Mouse (Mus musculus) CH12.LX (cell line): ENCODE measurements around the gene Cfi. TPM values are rescaled to one million over a fixed set of nuclear protein-coding genes. Genes with fewer than 3 reads are reported as not detected.

Source experiments
- DNase-seq: peaks from one replicate; pipeline ENCODE4 v3.0.0-alpha.2; 2013; ENCODE audit errors: extremely low read depth
- H3K27ac ChIP-seq: 2 replicates; pipeline ENCODE4 v1.5.1; 2012; ENCODE audit warnings: low read depth, mild to moderate bottlenecking, control low read depth, moderate library complexity; ENCODE audit not compliant: insufficient read depth
- H3K27me3 ChIP-seq: replicated peaks from 2 replicates; pipeline ENCODE3; 2012; ENCODE audit warnings: inconsistent platforms
- H3K36me3 ChIP-seq, 2 experiments: replicated peaks in 1 of 2; 2 replicates each; pipeline versions ENCODE3 to v1.6.1; 2012; ENCODE audit warnings: inconsistent platforms in 1 of 2, low read length in 1 of 2, mild to moderate bottlenecking in 1 of 2, mixed read lengths in 1 of 2, moderate library complexity in 1 of 2; ENCODE audit not compliant: control insufficient read depth in 1 of 2, insufficient read depth in 1 of 2
- H3K4me1 ChIP-seq, 2 experiments: 2 replicates each; pipeline ENCODE4 v1.6.1; 2012; ENCODE audit warnings: inconsistent platforms in 1 of 2, moderate library complexity in 1 of 2; ENCODE audit not compliant: insufficient read depth in 2 of 2, control insufficient read depth in 1 of 2
- H3K4me2 ChIP-seq: 2 replicates; pipeline ENCODE4 v1.6.1; 2012; ENCODE audit warnings: low read depth, mild to moderate bottlenecking, control low read depth; ENCODE audit not compliant: poor library complexity, insufficient read depth, severe bottlenecking
- H3K4me3 ChIP-seq, 3 experiments: fragments of 150-350 bp in 1 of 3; sonication (generic) in 1 of 3; replicated peaks in 1 of 3; 2 replicates each; pipeline versions ENCODE3 to v1.5.1; 2011 to 2012; ENCODE audit warnings: low read depth in 2 of 3, low read length in 2 of 3, mild to moderate bottlenecking in 2 of 3, moderate library complexity in 2 of 3, control low read depth in 1 of 3, improper control_type of control experiment in 1 of 3, inconsistent platforms in 1 of 3, mixed read lengths in 1 of 3; ENCODE audit not compliant: poor library complexity in 1 of 3
- H3K79me2 ChIP-seq: replicated peaks from 2 replicates; pipeline ENCODE4 v1.6.1; 2012; ENCODE audit warnings: mild to moderate bottlenecking, moderate library complexity; ENCODE audit not compliant: control insufficient read depth, poor library complexity, insufficient read depth, severe bottlenecking; ENCODE audit errors: extremely low read depth
- H3K9ac ChIP-seq: 2 replicates; pipeline ENCODE4 v1.6.1; 2012; ENCODE audit warnings: low read depth, mild to moderate bottlenecking, control low read depth, moderate library complexity; ENCODE audit not compliant: insufficient read depth
- H3K9me3 ChIP-seq: replicated peaks from 2 replicates; pipeline ENCODE3; 2012; ENCODE audit warnings: low read length, inconsistent platforms, mixed read lengths
- BHLHE40 ChIP-seq: IDR thresholded peaks from 2 replicates; pipeline ENCODE4 v1.6.1; 2011; ENCODE audit warnings: mild to moderate bottlenecking, low read depth, low read length, improper control_type of control experiment
- CHD1 ChIP-seq: IDR thresholded peaks from 2 replicates; pipeline ENCODE4 v1.6.1; 2012; ENCODE audit warnings: low read depth, low read length, improper control_type of control experiment, inconsistent platforms
- CHD2 ChIP-seq: IDR thresholded peaks from 2 replicates; pipeline ENCODE4 v1.6.1; 2011; ENCODE audit warnings: low read length, improper control_type of control experiment
- EP300 ChIP-seq: IDR thresholded peaks from 2 replicates; pipeline ENCODE4 v1.6.1; 2011; ENCODE audit warnings: low read length, improper control_type of control experiment
- GABPA ChIP-seq: IDR thresholded peaks from 2 replicates; pipeline ENCODE4 v1.6.1; 2012; ENCODE audit warnings: low read depth, low read length, improper control_type of control experiment, inconsistent platforms; ENCODE audit not compliant: insufficient replicate concordance
- IRF4 ChIP-seq: IDR thresholded peaks from 2 replicates; pipeline ENCODE4 v1.6.1; 2014; ENCODE audit warnings: low read depth, mild to moderate bottlenecking, inconsistent platforms, low read length, improper control_type of control experiment
- JUN ChIP-seq: IDR thresholded peaks from 2 replicates; pipeline ENCODE4 v1.6.1; 2011; ENCODE audit warnings: low read depth, mild to moderate bottlenecking, low read length, improper control_type of control experiment, moderate library complexity; ENCODE audit not compliant: insufficient read depth
- KAT2A ChIP-seq: IDR thresholded peaks from 2 replicates; pipeline ENCODE4 v1.6.1; 2012; ENCODE audit warnings: low read length, improper control_type of control experiment, inconsistent platforms; ENCODE audit not compliant: insufficient replicate concordance
- MAFK ChIP-seq: IDR thresholded peaks from 2 replicates; pipeline ENCODE4 v1.6.1; 2011; ENCODE audit warnings: low read length, improper control_type of control experiment; ENCODE audit not compliant: insufficient replicate concordance
- MAZ ChIP-seq: IDR thresholded peaks from 2 replicates; pipeline ENCODE4 v1.6.1; 2012; ENCODE audit warnings: low read depth, mild to moderate bottlenecking, inconsistent platforms, low read length, improper control_type of control experiment, moderate library complexity
- MEF2A ChIP-seq: IDR thresholded peaks from 2 replicates; pipeline ENCODE4 v1.6.1; 2014; ENCODE audit warnings: low read depth, mild to moderate bottlenecking, inconsistent platforms, low read length, improper control_type of control experiment, borderline replicate concordance
- MXI1 ChIP-seq: IDR thresholded peaks from 2 replicates; pipeline ENCODE4 v1.6.1; 2011; ENCODE audit warnings: mild to moderate bottlenecking, low read depth, low read length, improper control_type of control experiment
- NELFE ChIP-seq: IDR thresholded peaks from 2 replicates; pipeline ENCODE4 v1.6.1; 2011; ENCODE audit warnings: low read depth, low read length, improper control_type of control experiment
- NRF1 ChIP-seq: IDR thresholded peaks from 2 replicates; pipeline ENCODE4 v1.6.1; 2014; ENCODE audit warnings: low read depth, mild to moderate bottlenecking, inconsistent platforms, low read length, improper control_type of control experiment, moderate library complexity
- PAX5 ChIP-seq: IDR thresholded peaks from 2 replicates; pipeline ENCODE4 v1.6.1; 2012; ENCODE audit warnings: low read length, inconsistent platforms, mixed read lengths
- RCOR1 ChIP-seq: conservative IDR thresholded peaks from 2 replicates; pipeline ENCODE4 v1.6.1; 2012; ENCODE audit warnings: low read depth, mild to moderate bottlenecking, inconsistent platforms, low read length, improper control_type of control experiment
- SMC3 ChIP-seq: IDR thresholded peaks from 2 replicates; pipeline ENCODE4 v1.6.1; 2011; ENCODE audit warnings: low read depth, low read length, improper control_type of control experiment
- TCF12 ChIP-seq: IDR thresholded peaks from 2 replicates; pipeline ENCODE4 v1.6.1; 2014; ENCODE audit warnings: low read depth, mild to moderate bottlenecking, inconsistent platforms, low read length, improper control_type of control experiment
- UBTF ChIP-seq: IDR thresholded peaks from 2 replicates; pipeline ENCODE4 v1.6.1; 2012; ENCODE audit warnings: low read depth, mild to moderate bottlenecking, inconsistent platforms, low read length, improper control_type of control experiment, moderate library complexity
- ZC3H11A ChIP-seq: IDR thresholded peaks from 2 replicates; pipeline ENCODE4 v1.6.1; 2012; ENCODE audit warnings: low read depth, mild to moderate bottlenecking, inconsistent platforms, low read length, improper control_type of control experiment
- ZKSCAN1 ChIP-seq: IDR thresholded peaks from 2 replicates; pipeline ENCODE4 v1.6.1; 2012; ENCODE audit warnings: low read depth, inconsistent platforms, low read length, improper control_type of control experiment, borderline replicate concordance
- ZMIZ1 ChIP-seq: IDR thresholded peaks from 2 replicates; pipeline ENCODE4 v1.6.1; 2012; ENCODE audit warnings: low read depth, mild to moderate bottlenecking, inconsistent platforms, low read length, improper control_type of control experiment
- ZNF384 ChIP-seq: IDR thresholded peaks from 2 replicates; pipeline ENCODE4 v1.6.1; 2012; ENCODE audit warnings: low read depth, low read length, improper control_type of control experiment, inconsistent platforms
- dilution Hi-C: fragments of 300-500 bp; cut with MboI; formaldehyde crosslinking; loops from 2 replicates; pipeline ENCODE4 v1.14.3; 2020; ENCODE audit warnings: low sequenced_read_pairs; ENCODE audit not compliant: extremely low pct_unique_long_range_greater_than_20kb, extremely low pct_ligation_motif_present
- in situ Hi-C: fragments of 300-500 bp; cut with MboI; formaldehyde crosslinking; loops from 3 replicates; pipeline ENCODE4 v1.14.3; 2019; ENCODE audit warnings: low sequenced_read_pairs, low pct_ligation_motif_present, low pct_unique_long_range_greater_than_20kb, mixed read lengths
- polyA plus RNA-seq: library from polyadenylated mRNA; unstranded; fragments of >175 nt; gene quantifications from 2 replicates; pipeline ENCODE4 v1.2.1, GENCODE M21; 2012; ENCODE audit warnings: low read depth; ENCODE audit not compliant: insufficient read length
- total RNA-seq, 2 experiments: library from RNA; depleted of rRNA; stranded (reverse); fragments of 300-350 nt in 1 of 2; fragments of >200 nt in 1 of 2; gene quantifications; 2 replicates each; pipeline ENCODE4 v1.2.3; 2012 to 2014

Cfi gene
- total and polyA plus RNA-seq, 3 experiments: 0.04 to 0.14 TPM; not detected in 1

DNA sequence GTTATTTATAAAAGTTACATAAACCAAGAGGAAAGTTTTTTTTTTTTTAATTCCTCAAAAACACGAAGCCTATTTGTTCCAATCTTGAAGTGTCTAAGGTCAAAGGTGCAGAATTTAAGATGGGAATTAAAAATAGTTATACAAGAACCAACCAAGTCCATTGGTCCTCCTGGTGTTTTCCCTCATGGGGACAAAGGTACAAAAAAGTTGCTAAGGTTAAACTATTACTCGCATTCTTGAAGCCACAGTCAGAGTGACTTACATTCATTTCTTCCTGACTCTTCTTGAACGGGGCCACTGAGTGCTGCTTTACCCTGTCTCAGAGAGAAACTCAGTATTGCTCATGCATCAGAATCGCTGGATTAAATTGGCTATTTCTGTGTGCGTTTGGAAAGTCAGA lies 38.3 kb upstream of the Cfi start:
- no peak overlapping the region for H3K4me2 ChIP-seq
- in situ Hi-C loops: no loop called here
- 0 out of 4 replicates have a peak, but pooled peaks cover 0 to 3% of the 10 kb centered on the region in 2 experiments for H3K4me1 ChIP-seq
- dilution Hi-C loops: no loop called here
- no peak for DNase-seq
- no peaks in the 10 kb centered on the region for H3K9me3 ChIP-seq
- H3K27me3 ChIP-seq: no peaks in the 10 kb centered on the region
- H3K79me2 ChIP-seq: no peaks in the 10 kb centered on the region
- no peaks in the 10 kb centered on the region for H3K36me3 ChIP-seq
- no peak overlapping the region for H3K4me3 ChIP-seq
- no peak overlapping the region for H3K9ac ChIP-seq
- no peak overlapping the region for H3K27ac ChIP-seq
- TF ChIP-seq EP300 (no peak), ZC3H11A (no peak), UBTF (no peak), ZKSCAN1 (no peak), MEF2A (no peak), RCOR1 (no peak), GABPA (no peak), IRF4 (no peak), MAZ (no peak), CHD1 (no peak), NELFE (no peak), MXI1 (no peak), JUN (no peak), ZMIZ1 (no peak), PAX5 (no peak), TCF12 (no peak), KAT2A (no peak), SMC3 (no peak)
- TF ChIP-seq, all 38 proteins: peak for 0

DNA sequence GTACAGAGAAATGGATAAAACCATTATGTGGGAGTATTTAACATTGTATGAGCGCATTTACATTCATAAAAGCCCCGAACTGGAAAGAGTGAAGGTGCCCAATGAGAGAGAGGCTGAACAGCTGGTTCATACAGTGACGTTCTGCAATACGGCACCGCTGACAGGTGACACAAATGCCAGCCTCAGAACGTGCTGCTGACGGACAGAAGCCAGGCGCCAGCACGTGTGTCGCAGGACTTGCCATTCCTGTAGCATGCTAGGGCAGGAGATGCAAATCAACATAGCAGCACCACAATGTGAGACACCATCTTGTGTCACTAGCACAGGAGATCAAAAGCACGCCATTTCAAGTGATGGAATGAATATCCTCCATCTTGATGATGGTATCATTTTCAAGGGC lies 37.1 kb upstream of the Cfi start:
- dilution Hi-C loops: no loop called here

More for the DNA sequence above, 37.1 kb upstream of the Cfi start:
- Histone ChIP-seq H3K9me3 (no peaks in the 10 kb centered on the region), H3K79me2 (no peaks in the 10 kb centered on the region), H3K36me3 (no peaks in the 10 kb centered on the region), H3K27me3 (no peaks in the 10 kb centered on the region), H3K9ac (no peak overlapping the region), H3K4me3 (no peak overlapping the region), H3K4me1 (0 out of 4 replicates have a peak, but pooled peaks cover 0 to 3% of the 10 kb centered on the region in 2 experiments), H3K4me2 (no peak overlapping the region), H3K27ac (no peak overlapping the region)
- no peak for DNase-seq
- in situ Hi-C loops: no loop called here
- TF ChIP-seq ZC3H11A (no peak), CHD2 (no peak), UBTF (no peak), KAT2A (no peak), MAFK (no peak), MEF2A (no peak), MAZ (no peak), JUN (no peak), NRF1 (no peak), TCF12 (no peak), BHLHE40 (no peak), ZNF384 (no peak)
